Mouse (Mus musculus) T-cell, adult 2 months (primary cell): ENCODE data around the gene 9130023H24Rik.

Experiments used
- DNase-seq: peaks from one replicate; pipeline ENCODE4 v3.0.0; 2022; ENCODE audit warnings: low spot score

The 9130023H24Rik gene

DNA sequence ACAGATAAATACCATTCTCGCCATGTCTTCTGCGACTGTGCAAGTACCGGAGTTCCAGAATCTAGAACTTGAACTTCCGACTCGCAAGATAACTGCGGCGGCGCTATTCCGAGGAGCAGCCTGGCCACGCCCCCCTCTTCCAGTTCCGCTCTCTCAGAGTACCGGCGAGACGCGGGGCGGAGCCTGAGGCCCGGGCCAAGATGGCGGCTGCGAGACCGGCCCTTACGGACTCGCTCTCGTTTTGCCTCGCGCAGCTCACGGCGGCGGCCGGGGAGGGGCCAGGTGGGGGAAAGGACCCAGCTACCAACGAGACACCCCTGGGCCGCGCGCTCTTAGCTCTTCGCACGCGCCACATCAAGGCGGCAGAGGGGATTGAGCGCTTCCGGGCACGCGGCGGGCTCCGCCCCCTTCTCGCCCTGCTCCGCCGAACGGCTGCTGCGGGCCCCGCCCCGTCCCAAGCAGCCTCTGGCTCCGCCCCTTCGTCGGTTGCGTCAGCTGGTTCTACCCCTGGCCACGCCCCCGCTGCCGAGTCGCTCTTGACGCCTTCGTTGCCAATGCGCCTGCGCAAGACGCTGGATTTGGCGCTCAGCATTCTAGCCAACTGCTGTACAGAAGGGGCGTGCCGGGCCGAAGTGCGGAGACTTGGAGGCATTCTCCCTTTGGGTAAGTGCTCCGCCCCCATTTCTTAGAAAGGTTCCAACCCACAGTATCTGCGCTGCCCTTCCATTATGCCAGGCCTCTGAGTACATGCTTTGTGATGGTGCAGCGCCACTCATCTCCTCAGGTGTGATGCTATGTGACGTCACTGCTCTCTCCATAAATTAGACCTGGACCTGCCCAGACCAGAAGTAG, at the start of gene 9130023H24Rik:
TSS of gene 9130023H24Rik (minus strand) at position 105 of the 852 bp plus-strand sequence.
- DNase-seq = peak; percentile 100

DNA sequence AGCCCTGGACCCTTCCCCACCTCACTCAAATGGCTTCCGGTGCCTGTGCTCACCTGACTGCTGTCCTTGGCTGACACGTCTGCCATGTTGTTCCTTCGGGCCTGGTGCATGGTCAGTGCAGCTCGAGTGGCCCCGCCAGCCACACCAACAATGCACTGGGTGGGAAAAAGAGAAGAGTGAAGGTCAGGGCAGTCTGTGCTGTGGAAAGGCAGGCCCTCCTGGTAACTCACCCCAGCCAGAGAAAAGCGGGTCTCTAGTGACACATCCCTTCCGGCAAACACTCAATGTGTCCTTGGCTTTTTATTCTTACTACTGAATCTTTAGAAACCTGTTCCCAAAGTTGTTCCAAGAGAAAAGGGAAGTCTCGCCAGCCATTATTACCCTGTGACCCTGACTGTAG, 47.2 kb upstream of the 9130023H24Rik start:
- no peak for DNase-seq

DNA sequence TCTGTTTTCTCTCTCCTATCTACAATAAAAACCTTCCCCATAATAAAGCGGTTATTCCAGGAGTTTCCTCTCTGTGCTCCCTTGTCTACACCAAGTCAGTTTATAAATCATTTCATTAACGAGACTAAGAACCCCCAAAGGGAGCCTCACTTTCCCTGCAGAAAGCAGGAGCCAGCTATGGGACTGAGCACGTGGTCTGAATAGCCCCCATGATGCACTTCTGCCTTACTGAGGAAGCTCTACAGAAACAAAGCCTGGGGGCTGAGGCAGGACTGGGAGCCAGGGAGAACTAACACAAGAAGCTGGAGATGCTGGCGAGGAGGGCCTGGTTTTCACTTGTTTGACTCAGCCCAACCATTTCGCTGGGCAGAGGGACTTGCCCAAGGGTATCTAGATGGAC, 46.2 kb upstream of the 9130023H24Rik start:
- DNase-seq = no peak

DNA sequence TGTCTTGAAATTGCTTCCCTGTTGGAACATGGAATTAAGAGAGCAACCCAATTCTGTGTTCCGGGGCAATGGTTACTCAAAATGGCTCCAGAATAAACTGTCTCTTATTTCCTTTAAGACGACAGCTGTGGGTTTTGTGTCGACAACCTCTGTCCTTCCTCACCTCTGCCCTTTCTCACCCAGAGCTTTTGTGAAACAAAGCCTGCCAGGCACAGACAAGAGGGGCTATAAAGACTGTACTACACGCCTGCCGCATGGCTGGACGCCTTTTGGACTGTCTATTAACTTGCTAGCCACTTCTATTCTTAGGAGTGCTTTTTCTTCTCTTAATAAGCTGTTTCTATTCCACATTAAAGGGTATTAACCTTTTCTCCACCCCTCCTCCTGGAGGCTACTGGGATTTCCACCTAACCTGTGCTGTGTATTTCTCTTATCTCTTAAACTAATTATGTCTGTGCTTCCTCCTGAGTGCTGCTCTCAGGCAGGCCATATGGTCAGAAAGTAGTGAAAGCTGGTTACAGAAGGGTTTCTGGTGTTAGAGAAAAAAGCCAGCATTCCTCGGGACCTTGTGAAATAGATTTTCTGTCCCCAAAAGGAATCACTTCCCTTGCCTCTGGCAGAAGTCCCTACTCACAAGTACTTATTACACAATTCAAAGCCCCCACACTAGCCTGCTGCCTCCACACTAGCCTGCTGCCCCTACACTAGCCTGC, 44.9 kb upstream of the 9130023H24Rik start:
- no peak for DNase-seq

DNA sequence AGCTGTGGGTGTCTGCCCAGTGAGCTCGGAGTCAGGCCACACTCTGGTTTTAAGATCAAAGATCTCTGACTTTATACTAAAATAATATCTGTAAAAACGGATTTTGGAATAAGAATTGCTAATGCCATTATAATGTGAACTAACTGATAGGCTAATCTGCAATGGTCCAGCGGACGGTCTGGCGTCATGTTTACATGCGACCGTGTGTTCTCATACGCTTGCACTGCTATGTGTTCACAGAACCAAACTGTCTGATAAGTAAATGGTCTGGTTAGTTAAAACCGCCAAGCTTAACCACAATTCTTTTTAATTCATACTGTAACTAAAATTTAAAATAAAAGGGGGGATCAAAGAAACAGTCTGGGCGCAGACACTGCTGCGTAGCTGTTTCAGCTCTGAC, 43.9 kb upstream of the 9130023H24Rik start:
- no peak for DNase-seq

DNA sequence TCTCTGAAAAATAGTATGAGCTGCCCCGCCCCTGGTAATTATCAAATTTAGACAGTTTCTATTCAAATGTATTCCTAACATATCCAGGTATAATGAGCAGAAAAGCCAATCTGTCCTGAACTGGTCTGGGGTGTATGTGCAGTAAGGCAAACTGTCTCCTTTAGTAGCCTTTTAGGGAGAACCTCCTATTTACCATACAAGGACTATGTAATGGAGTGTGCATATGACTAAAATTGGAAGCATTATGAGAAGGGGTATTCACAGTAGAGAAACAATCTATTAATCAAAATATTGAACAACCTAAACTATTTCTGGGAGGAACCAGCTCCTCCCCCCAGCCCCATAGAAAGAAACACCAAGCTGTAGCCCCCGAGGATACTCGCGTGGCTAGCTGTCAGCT, 41.9 kb upstream of the 9130023H24Rik start:
- DNase-seq = no peak

DNA sequence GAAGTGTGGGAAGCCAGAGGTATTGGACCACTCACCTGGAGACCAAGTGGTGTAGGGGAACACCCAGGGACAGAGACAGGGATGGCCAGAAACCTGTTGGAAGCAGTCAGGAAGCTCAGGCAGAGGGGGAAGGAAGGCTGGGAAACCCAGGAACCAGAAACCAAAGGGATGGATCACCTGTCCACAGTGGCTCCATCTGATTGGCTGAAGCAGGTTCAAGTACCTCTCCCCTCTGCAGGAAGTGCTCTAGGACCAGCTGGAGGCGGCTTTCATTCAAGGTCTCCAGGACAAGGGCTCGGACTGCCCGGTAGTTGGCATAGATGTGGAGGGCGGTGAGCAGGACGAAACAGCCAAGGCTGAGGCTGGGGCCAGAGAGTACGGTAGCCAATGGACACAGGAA, 38.2 kb upstream of the 9130023H24Rik start:
- DNase-seq = no peak

DNA sequence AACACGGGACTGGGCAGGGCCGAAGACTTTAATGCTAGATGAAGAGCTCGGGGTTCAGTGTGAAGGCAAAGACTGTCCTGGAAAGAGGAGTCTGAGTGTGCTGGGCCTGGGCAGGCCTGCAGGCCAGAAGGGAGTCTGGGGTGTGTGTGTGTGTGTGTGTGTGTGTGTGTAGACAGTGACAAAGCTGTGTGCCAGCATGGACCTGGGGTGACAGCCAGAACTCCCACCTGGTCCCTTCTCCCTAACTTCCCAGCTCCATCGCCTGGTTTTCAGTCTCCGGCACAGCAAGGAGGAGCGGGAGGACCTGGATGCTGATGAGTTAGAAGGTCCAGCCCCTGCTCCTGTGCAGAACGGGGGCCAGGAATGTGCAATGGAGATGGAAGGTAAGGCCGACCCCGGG, 33.7 kb upstream of the 9130023H24Rik start:
- DNase-seq = no peak

DNA sequence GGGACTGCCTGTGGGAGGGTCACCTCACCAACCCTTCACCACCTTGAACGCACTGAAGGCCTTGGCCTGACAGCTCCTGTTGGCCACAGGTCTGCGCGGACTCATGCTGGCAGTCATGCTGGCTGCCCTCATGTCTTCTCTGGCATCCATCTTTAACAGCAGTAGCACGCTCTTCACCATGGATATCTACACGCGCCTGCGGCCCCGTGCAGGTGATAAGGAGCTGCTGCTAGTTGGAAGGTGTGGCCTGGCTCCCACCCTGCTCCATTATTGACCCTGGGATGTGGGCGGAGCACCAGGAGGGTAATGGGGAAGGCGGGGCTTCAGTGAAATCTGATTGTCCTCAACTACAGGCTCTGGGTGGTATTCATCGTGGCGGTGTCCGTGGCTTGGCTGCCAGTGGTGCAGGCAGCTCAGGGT, 32.6 kb upstream of the 9130023H24Rik start:
- DNase-seq = no peak

DNA sequence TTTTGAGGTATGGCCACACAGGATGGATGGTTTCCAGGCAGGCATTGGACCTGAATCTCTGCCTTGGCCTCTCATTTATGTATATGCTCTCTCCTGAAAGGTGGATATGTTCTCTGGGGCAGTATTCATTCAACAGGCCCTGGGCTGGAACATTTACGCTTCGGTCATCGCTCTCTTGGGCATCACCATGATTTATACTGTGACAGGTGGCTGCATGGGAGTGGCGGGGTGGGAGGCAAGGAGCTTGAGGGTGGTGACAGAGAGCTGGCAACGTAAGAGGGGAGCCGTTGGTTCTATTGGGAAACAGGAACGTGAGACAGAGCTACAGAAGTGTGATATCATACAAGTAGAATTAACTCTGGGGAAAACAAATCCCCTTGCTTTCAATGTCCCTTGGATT, 30.0 kb upstream of the 9130023H24Rik start:
- DNase-seq = no peak

DNA sequence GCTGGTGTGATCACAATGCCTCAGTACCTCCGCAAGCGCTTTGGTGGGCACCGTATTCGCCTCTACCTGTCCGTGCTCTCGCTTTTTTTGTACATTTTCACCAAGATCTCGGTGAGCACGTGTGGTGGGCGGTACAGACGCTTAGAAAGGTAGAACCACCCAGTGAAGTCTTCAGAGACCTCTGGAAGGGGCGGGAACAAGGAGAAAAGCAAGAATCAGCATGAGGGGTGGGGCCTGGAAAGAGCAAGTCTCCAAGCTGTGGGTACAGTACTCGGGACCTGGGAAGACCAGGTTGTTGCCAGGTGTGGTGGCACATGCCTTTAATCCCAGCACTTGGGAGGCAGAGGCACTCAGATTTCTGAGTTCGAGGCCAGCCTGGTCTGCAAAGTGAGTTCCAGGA, 29.6 kb upstream of the 9130023H24Rik start:
- no peak for DNase-seq

DNA sequence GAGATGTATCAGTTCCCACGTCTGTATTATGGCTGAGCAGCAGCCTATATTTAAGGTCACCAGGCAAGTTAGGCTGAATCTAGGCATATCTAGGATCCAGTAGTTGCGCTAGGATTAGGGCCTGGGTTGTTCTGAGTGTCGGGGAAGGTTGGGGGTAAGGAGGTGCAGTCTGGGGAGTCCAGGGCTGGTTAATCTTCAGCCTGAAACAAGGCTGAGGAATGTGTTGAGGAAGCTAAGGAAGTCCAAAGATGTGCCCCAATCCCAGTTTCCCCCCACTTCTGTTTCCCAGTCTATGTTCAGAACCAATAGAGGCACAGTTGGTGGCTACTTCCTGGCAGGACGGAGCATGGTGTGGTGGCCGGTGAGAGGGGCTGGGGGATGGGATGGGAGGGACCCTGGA, 28.2 kb upstream of the 9130023H24Rik start:
- DNase-seq = no peak

DNA sequence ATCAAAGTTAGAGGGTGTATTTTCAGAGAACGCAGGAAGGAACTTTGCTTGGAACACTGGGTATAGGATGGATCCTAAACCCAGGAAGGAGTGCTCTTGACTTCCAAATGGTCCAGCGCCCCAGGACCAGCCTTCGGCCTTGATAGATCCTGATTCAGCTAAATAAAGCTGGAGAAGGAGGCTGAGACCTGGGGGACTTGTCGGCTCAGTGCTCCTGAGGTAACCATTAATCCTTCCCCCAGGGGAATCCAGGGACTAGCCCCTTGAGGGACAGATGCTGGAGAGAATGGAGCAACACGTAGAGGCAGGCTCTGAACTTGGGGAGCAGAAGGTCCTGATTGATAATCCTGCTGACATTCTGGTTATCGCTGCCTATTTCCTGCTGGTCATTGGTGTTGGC, 27.6 kb upstream of the 9130023H24Rik start, which contains the start of gene Slc5a2:
TSS of gene Slc5a2 (plus strand) at position 247 of the 400 bp plus-strand sequence.
- DNase-seq = no peak

DNA sequence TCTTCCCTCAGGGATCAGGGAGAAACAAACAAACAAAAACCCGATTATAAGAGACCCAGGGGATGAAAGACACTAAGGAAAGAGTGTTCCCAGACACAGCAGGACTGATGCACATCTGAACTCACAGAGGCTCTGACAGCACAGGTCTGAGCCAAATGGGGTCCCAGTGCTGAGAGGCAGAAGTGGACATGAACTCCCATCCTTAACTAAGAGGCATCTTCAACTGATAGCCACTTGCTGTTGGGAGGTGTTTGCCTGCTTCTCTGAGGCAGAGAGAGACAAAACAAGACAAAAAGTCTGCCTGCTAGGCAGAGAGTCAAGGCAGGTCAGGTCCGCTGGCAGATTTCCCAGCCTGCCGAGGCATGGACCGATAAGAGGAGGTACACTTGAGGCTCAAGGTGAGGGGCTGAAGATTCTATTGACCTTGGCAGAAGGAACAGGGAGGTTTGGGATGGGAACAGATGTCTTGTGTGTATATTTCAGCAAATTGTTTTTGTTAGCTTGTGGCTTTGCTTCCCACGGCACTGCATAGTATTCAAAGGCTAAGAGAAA, 19.0 kb upstream of the 9130023H24Rik start:
- DNase-seq = no peak

DNA sequence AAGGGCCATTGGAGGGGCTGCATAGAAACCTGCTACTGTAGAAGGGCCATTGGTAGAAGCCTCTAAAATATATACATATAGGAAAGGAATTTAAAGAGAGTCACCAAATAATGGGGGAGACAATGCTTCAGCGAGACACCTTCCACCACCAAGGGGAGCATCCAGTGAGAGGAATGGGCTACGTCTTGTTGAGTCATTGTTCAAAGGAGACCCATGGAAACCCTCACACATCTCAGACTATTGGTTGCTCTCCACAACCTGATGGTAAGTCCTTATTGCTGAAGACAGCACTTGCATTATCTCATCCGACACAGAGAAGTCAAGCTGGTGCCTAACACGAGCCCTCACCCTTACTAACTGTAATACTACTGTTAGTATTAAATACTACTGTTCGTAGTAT, 17.9 kb upstream of the 9130023H24Rik start:
- no peak for DNase-seq

DNA sequence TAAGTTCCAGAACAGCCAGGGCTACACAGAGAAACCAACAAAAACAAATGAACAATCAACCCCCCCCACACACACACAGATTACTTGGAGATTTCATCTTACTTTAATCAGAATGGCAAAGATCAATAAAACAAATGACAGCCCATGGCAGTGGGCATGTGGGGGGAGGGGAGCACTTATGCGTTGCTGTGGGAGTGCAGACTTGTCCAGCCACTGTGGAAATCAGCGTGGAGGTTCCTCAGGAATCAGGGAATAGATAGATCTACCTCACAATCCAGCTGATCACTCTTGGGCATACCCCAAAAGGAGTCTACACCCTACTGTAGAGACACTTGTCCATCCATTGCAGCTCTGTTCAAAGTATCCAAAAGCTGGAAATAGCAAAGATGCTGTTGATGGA, 17.1 kb upstream of the 9130023H24Rik start:
- no peak for DNase-seq

DNA sequence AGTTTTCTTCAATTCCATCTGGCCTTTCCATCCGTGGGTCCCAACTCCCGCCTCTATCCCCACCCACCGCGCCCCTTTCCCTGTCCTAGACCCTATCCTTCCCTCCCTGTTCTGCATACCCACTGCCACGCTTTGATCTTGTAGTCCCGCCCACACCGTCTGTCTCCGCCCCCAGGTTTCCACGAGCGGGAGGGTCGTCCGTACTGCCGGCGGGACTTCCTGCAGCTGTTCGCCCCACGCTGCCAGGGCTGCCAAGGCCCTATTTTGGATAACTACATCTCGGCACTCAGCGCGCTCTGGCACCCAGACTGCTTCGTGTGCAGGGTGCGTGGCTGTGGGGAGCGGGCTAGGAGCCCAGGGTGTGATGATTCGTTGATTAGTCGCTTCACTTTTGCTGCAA, 14.8 kb upstream of the 9130023H24Rik start:
- DNase-seq = peak; percentile 59

DNA sequence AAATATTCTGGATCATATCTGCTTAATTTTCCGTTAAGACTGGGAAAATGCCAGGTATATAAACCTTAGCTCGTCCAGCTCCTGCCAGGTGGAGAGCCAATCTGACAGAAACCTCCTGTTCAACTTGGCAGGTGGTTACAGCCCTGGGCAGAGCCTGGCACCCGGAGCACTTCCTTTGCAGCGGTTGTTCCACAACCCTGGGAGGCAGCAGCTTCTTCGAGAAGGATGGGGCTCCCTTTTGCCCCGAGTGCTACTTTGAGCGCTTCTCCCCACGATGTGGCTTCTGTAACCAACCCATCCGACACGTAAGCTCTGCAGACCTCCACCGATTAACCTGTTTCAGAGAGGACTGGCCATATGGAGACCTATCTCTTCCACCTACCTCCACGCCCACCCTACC, 14.1 kb upstream of the 9130023H24Rik start:
- no peak for DNase-seq

DNA sequence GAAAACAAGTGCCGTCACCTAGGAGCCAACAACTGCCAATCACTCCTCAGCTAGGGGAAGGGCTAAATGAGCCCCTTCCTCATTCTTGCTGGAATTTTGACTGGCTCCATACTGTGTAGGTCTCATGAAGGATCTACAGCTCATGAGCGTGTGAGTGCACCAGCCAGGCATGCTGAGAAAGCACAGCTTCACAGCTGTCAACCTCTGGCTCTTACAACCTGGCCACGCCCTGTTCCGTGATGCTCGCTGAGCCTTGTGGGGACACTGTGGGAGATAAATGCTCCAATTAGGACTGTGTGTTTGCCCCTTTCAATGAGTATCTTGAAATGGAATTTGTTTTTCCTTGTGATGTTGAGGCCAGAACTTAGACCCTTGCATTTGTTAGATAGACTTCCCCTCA, 12.2 kb upstream of the 9130023H24Rik start:
- DNase-seq = no peak

DNA sequence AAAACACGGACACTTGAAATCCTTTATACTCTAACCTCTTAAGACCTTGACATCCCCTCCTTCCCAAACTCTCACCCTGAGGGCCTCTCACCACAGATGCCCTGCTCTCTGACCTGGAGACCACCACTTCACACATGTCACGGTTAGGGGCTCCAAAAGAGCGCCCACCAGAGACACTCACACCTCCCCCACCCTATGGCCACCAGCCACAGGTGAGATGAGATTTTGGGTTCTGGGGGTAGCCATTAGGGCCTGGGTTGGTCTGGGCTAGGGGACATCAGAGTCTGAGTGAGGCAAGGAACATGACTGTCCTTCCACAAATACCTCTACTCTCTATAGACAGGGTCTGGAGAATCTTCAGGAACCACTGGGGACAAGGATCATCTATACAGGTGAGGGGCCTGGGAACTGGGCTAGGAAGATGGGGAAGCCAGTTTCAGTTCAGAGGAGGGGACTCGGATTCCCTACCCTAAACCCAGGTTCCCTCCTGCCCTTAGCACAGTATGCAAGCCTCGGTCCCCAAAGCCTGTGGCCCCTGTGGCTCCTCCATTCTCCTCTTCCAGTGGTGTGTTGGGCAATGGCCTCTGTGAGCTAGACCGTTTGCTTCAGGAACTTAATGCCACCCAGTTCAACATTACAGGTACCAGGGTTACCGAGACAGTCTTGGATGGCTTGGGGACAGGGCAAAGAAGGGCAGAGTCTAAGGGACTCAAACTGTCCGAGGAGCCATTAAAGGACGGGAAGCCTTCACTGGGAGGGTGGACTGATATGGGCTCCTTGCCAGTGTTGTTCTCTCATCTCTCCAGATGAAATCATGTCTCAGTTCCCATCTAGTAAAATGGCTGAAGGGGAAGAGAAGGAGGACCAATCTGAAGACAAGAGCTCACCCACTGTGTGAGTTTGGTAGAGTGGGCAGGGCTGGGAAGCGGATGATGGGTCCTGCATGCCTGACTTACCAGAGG, 10.5 kb upstream of the 9130023H24Rik start:
- no peak for DNase-seq

DNA sequence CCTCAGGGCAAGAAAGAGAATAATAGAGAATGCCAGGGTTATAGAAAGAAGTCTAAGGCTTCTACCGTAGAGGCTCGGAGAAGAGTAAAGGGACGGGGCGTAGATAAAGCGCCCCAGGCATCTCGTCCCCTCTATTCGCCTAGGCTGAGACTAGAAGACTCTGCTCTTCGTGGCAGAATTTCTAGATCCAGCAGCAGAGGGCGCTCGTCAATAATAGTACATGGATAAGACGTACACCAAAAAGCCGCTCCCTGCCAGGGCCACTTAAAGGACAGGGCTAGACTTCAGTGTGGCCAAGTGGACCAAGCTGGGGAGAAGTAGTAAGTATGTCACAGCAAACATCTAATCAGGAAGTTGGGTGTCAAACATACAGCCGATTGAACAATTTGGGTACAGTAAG, 9.6 kb upstream of the 9130023H24Rik start:
- peak; percentile 64 for DNase-seq
